Mouse (Mus musculus) heart, postnatal 0 days (tissue): ENCODE measurements around the gene Cbx6.

ENCODE experiments used
- CTCF ChIP-seq: IDR thresholded peaks from 2 replicates; pipeline ENCODE4 v1.5.1; 2016; ENCODE audit warnings: antibody characterized with exemption, control low read depth, low read depth
- EP300 ChIP-seq: IDR thresholded peaks from 2 replicates; pipeline ENCODE4 v1.6.1; 2016; ENCODE audit warnings: antibody characterized with exemption, low read depth

- TF ChIP-seq CTCF (no peak), EP300 (no peak)
Observed at GRCm38 (mm10) chr15:79845986-79846385, 11.5 kb upstream of the Cbx6 start.
